Mouse (Mus musculus) kidney, postnatal 36 days (tissue): ENCODE measurements at regions not wholly inside any gene's neighbourhood (a gene's known extent, or its start where the extent isn't known, plus 50 kb on each side); places are given as distances from the start of the nearest gene placed in this dataset.

ENCODE experiments used
- DNase-seq, 2 experiments: peaks; one replicate each; pipeline ENCODE4 v3.0.0; 2021 to 2022; ENCODE audit warnings: mixed read lengths in 2 of 2

GRCm38 (mm10) chr12:112387836-112388235, 101.4 kb upstream of the A530016L24Rik start:
- no peak for DNase-seq

- no peak for DNase-seq
Measured at GRCm38 (mm10) chr12:112395909-112396308, 93.3 kb upstream of the A530016L24Rik start.

DNA sequence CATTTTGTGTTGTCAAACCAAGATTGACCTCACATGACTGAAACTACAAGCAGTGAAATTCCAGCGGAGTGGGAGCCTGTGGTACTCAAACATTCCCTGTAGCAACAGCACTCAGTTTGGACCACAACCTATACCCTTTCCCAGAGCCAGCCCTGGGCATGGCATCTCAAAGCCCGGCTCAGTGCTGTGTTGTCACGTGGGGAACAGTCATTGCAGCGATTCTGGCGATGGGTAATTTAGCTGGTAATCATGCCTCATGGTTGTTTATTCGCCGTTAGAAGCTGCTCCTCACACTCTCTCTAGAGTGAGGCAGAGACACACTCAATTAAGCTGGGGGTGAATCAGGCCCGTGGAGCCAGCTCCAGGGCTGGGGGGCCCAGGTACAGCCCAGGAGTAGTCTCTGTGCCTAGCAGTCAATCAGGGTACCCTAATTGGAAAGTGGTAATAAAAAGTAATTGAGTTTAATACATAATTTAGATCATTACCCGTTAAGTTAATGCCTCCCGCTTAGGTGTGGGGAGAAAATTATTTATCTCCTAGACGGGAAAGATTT, 85.5 kb upstream of the A530016L24Rik start:
- no peak for DNase-seq

GRCm38 (mm10) chr12:112404338-112404737, 84.9 kb upstream of the A530016L24Rik start:
- no peak for DNase-seq

DNA sequence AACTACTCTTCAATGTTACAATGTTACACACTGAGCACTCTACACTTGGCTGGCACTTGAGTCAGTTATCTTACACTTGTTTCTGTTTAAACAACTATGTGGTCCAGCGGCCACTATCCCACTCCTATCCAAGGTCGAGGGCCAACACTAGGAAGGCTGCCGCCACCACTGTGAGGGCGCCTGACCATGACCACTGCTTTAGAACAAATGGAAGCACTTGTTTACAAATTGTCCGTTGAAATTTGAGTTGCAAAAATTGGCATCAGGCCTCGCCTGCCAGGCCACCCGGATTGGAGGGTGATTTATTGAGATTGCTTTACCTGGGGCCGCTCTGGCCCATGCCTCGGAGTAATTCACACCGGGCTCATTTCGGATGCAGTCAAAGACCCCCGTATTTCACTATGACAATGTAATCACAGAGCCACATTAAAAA, 83.5 kb upstream of the A530016L24Rik start:
- no peak for DNase-seq

- no peak for DNase-seq
Measured at GRCm38 (mm10) chr12:112411612-112412350, 77.5 kb upstream of the A530016L24Rik start.

DNA sequence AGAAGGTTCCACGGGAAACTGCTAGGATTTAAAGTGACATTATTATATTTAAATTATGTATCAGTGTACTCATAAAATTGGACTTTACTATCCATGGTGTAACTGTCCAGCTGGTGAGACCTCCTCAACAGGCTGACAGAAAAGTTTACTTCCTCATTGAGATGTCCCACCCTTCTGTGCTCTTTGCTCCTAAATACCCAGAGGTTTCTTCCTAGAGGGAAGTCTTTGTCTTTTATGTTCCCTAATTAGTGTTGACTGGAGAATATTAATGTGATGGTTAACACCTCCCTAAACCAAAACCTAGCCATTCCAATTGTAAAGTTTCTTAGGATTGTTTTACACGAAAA, 76.9 kb upstream of the A530016L24Rik start:
- DNase-seq: no peak

- DNase-seq: no peak
Measured at GRCm38 (mm10) chr12:112415926-112416473, 73.2 kb upstream of the A530016L24Rik start.

DNA sequence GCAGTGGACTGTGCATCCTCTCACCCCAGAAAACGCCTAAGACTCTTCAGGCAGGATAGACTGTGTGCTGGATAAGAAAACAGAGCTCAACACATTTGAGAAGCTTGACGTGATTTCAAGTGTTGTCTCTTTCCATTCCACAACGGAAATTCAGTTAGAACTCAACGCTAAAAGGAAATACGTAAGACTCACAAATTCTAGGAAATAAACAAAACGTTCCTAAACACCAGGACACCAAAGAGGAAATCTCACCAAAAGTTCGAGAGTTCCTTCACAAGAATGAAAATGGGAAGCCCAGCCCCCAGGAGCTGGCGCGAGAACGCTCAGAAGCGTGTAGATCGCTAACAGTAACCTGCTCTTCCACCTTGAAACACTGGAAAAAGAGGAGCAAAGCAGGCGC, 72.7 kb upstream of the A530016L24Rik start:
- DNase-seq: no peak

- no peak for DNase-seq
Measured at GRCm38 (mm10) chr12:112418636-112419035, 70.6 kb upstream of the A530016L24Rik start.

DNA sequence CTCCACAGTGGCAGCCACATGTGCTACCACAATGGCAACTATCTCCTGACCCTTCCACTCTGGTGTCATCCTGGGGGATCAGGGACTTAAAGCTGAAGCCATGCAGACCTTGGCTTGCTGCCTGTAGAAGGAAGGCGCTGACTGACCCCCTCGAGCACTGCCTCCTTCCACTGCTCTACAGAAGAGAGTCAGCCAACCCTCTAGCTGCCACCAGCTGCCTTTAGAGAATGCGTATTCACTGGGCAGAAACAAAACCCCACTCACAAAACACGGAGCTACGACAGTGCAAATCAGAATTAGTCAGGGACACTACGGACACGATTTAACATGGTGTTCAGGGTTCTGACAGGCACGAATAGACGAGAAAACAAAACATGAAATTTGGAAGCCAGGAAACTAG, 67.1 kb upstream of the A530016L24Rik start:
- DNase-seq: no peak

- no peak for DNase-seq
Measured at GRCm38 (mm10) chr12:112424150-112424549, 65.1 kb upstream of the A530016L24Rik start.

DNA sequence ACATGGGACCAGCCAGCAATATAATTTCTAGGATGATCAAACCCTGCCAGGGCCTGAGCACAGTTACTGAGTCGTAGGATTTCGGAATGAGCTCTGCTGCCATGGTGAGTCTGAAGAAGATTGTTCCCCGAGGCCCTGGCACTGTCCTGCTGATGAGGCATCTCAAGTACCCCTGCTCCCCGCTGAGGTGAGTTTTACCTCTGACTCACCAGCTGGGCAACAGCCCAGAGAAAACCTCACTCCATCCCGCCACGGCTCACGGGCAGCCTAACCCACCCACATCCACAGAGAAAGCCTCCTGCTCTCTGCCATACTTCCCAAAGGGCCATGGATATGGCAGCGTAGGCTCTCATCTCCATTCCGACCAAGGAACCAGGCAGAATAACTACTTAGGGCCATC, 62.6 kb upstream of the A530016L24Rik start:
- DNase-seq: no peak

- no peak for DNase-seq
Measured at GRCm38 (mm10) chr12:112430104-112430846, 59.0 kb upstream of the A530016L24Rik start.

DNA sequence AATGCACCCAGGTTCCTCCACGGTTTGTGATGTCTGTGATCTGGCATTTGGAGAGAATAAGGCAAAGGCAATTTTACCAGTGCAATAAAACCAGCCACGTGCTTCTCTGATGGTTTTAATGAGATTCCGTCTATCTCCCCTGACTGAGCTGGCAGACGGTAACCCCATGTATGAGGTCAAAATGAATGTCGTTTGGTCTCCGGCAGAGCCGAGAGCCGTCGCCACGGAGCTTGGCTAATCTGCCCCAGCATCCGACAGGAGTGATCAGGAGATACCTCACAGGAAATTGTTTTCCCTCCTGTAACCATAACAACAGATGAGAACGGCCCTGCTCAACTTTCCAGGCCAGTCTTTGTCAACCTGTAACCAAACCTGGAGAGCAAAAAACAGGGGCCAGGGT, 55.9 kb upstream of the A530016L24Rik start:
- DNase-seq: no peak

DNA sequence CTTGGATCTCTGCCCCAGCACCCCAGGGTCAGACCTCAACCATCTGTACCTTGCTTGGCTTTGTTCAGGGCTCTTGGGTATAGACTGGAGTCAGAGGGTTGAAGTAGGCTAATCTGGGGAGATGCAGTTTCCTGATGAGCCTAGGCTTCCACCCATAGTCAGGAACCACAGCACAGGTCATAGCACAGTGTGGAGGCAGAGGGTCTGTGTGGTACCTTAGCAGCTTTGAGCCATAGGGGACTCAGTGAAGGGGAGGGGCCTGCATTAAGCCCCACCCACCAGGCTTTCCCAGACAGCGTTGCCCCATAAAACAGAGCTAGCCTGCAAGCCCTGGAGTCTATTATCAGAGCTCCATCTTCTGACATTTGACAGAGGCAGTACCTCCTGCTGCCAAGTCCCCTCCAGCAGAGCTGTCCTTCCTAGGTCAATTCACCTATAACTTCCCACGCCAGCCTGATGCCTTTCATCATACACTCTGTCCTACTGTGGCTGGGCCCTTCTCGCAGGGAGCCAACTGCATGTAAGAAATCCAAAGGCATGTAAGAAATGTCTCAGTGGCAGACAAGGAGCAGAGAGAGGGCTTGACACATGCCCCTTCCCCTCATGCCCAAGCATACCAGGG, 54.5 kb upstream of the A530016L24Rik start:
- DNase-seq: no peak

DNA sequence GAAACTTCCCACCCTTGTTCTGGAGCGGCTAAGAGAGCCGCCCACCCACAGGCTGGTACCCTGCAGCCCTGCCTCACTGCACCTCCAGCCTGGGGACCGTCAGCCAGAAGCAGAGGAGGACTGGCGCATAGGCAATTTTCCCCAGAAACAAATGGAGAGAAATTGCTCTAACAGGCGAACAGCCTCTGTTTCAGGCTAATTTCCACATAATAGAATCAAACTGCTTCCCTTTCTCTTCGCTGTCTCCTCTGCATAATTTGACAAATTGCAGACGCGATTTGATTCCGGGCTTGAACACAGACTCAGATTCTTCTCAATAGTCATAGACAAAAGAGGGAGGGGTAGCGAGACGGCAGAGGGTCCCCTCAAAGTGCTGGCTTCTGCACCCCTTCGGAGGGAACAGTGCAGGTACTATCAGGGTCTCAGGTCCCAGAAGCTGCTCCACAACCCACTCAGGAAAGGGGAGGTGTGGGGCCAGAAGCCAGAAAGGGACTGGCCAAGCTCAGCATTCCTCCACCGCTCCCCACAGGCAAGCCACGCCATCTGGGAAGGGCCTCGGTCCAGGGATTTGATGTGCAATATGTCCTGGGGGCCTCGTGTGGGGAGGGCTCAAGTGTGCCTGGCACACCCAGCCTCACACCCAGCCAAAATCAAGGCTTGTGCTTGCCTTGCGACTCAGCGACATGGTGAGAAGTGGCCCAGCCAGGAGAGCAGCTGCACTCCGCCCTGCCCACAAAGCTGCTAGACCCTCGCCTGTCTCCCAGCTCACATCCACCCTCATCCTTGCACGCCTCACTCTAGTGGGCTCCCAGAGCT, 53.7 kb upstream of the A530016L24Rik start:
- DNase-seq: no peak

GRCm38 (mm10) chr12:112437046-112437445, 52.2 kb upstream of the A530016L24Rik start:
- DNase-seq: no peak

GRCm38 (mm10) chr12:112438206-112438605, 51.0 kb upstream of the A530016L24Rik start:
- no peak for DNase-seq
